9 mouse cellular contexts compared by ENCODE assay signal in the genomic region with DNA sequence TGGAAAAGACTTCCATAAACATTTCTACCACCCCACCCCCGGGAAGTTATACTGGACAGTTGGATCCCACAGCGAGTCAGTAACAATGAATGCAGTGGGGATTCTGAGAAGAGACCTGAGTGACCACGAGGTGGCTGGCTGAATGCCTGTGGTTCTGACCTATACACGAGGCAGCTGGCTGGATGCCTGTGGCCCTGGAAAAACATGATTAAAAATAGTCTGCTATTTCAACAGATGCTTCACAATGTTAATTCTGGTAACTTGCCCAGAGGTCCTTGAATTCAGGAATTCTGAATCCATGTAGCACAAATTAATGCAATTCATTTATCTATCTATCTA.
DNase-seq lines count a peak whose midpoint lies in the region; ATAC-seq and TF ChIP-seq lines count a peak whose summit lies in the region.
"Had no signal": no experiment of that assay in that cellular context is flagged by ENCODE, and none has a peak within 500 bp of the region (broad histone marks: within the 10 kb centered on the region; RNA-seq: fewer than 3 reads in every experiment).

No protein-coding gene starts in this region.

- peaks cover 21% of the 10 kb centered on the region for H3K36me3 ChIP-seq in embryonic facial prominence, embryonic 14.5 days (ENCODE audit: control insufficient read depth, insufficient read depth, low read length)
- H3K36me3 ChIP-seq in embryonic facial prominence, embryonic 10.5 days (replicated peaks) = peaks cover 18% of the 10 kb centered on the region
- peaks cover 25% of the 10 kb centered on the region for H3K36me3 ChIP-seq in heart, embryonic 14.5 days (ENCODE audit: control insufficient read depth, insufficient read depth, low read length)

- no peak overlapping the region for H3K4me2 ChIP-seq in embryonic facial prominence, embryonic 14.5 days (ENCODE audit: low read depth, low read length)
- H3K4me2 ChIP-seq in heart, embryonic 14.5 days (ENCODE audit: low read length) = peak overlapping the region; percentile 11; the same call in 1 of the 2 replicates
- H3K4me2 ChIP-seq: midbrain, embryonic 12.5 days had no signal

- H3K9me3 ChIP-seq in embryonic facial prominence, embryonic 14.5 days (ENCODE audit: control insufficient read depth, low read length) = no peaks in the 10 kb centered on the region
- H3K9me3 ChIP-seq in embryonic facial prominence, embryonic 10.5 days = no peaks in the 10 kb centered on the region
- no peaks in the 10 kb centered on the region for H3K9me3 ChIP-seq in heart, embryonic 14.5 days (ENCODE audit: control insufficient read depth, low read length)
- H3K9me3 ChIP-seq: midbrain, embryonic 12.5 days had no signal

- H3K4me3 ChIP-seq in embryonic facial prominence, embryonic 14.5 days (ENCODE audit: low read depth, low read length) = no peak overlapping the region
- H3K4me3 ChIP-seq in embryonic facial prominence, embryonic 10.5 days = no peak overlapping the region
- H3K4me3 ChIP-seq in heart, embryonic 14.5 days (ENCODE audit: control insufficient read depth in 1 of 2, insufficient read depth in 1 of 2, low read depth in 1 of 2, low read length in 2 of 2) = no peak overlapping the region
- no peak overlapping the region for H3K4me3 ChIP-seq in lung, adult 2 months (replicated peaks; ENCODE audit: extremely low read depth, low read depth, low read length)
- H3K4me3 ChIP-seq: midbrain, embryonic 12.5 days had no signal

- H3K27ac ChIP-seq in embryonic facial prominence, embryonic 14.5 days (replicated peaks; ENCODE audit: low read depth, low read length) = no peak overlapping the region
- no peak overlapping the region for H3K27ac ChIP-seq in embryonic facial prominence, embryonic 10.5 days (replicated peaks)
- peak overlapping the region; percentile 78 to 94 for H3K27ac ChIP-seq in heart, embryonic 14.5 days (replicated peaks in 1 of 2; ENCODE audit: control insufficient read depth in 1 of 2, insufficient read depth in 1 of 2, low read depth in 2 of 2, low read length in 2 of 2)
- H3K27ac ChIP-seq: midbrain, embryonic 12.5 days had no signal

- 0 out of 2 replicates have a peak, but pooled peaks have one; percentile 38 for ATAC-seq in embryonic facial prominence, embryonic 14.5 days (ENCODE audit: low read depth)
- ATAC-seq in heart, embryonic 14.5 days (ENCODE audit: insufficient number of reproducible peaks, insufficient read depth, low FRiP score, low read depth) = peak; percentile 79

- no peaks in the 10 kb centered on the region for H3K4me1 ChIP-seq in embryonic facial prominence, embryonic 14.5 days (ENCODE audit: control insufficient read depth, insufficient read depth, low read length)
- no peaks in the 10 kb centered on the region for H3K4me1 ChIP-seq in embryonic facial prominence, embryonic 10.5 days
- peaks cover 17 to 26% of the 10 kb centered on the region in 2 experiments for H3K4me1 ChIP-seq in heart, embryonic 14.5 days (ENCODE audit: control insufficient read depth in 2 of 2, insufficient read depth in 2 of 2, low read length in 2 of 2)
- peaks cover 28% of the 10 kb centered on the region for H3K4me1 ChIP-seq in lung, adult 2 months (ENCODE audit: control insufficient read depth, insufficient read depth, low read length)
- H3K4me1 ChIP-seq: midbrain, embryonic 12.5 days had no signal

- H3K9ac ChIP-seq in embryonic facial prominence, embryonic 14.5 days (ENCODE audit: low read depth, low read length) = no peak overlapping the region
- peak overlapping the region; percentile 13; the same call in 1 of the 2 replicates for H3K9ac ChIP-seq in heart, embryonic 14.5 days (ENCODE audit: low read length)
- H3K9ac ChIP-seq: midbrain, embryonic 12.5 days had no signal

- WGBS in embryonic facial prominence, embryonic 14.5 days = 65% methylated on average over 4 of the region's 4 CpGs
- 83% methylated on average over 4 of the region's 4 CpGs for WGBS in embryonic facial prominence, embryonic 10.5 days
- WGBS in heart, embryonic 14.5 days = 14% methylated on average over 4 of the region's 4 CpGs
- WGBS in lung, adult 2 months = 7% methylated on average over 4 of the region's 4 CpGs

- DNase-seq in embryonic facial prominence, embryonic 14.5 days (ENCODE audit: low spot score) = peak; percentile 79
- DNase-seq in embryonic facial prominence, embryonic 10.5 days (ENCODE audit: low spot score) = no peak
- DNase-seq in cerebellum, adult 11 months = peak; percentile 57
- DNase-seq in lung, adult 2 months = peak; percentile 79
- no peak for DNase-seq in natural killer cell, adult 2 months (ENCODE audit: low spot score in 2 of 2)
- no peak for DNase-seq in frontal cortex, postnatal 36 days (ENCODE audit: low spot score in 2 of 2)
- no peak for DNase-seq in spleen, postnatal 10 days (ENCODE audit: low spot score in 2 of 2)

- H3K27me3 ChIP-seq in embryonic facial prominence, embryonic 14.5 days (replicated peaks; ENCODE audit: control insufficient read depth, insufficient read depth, low read length) = no peaks in the 10 kb centered on the region
- no peaks in the 10 kb centered on the region for H3K27me3 ChIP-seq in embryonic facial prominence, embryonic 10.5 days (replicated peaks; ENCODE audit: low read depth, poor library complexity, severe bottlenecking)
- no peaks in the 10 kb centered on the region for H3K27me3 ChIP-seq in heart, embryonic 14.5 days (ENCODE audit: control insufficient read depth, insufficient read depth, low read length)
- H3K27me3 ChIP-seq: midbrain, embryonic 12.5 days had no signal

- TF ChIP-seq CTCF in lung, adult 2 months (IDR thresholded peaks at IDR 0.05; ENCODE audit: insufficient read depth, low read length) = peak; percentile 18; the same call in 1 of the 2 replicates

- TF ChIP-seq POLR2A in lung, adult 2 months (IDR thresholded peaks at IDR 0.05; ENCODE audit: borderline replicate concordance, extremely low read depth, low read depth, low read length) = no peak

Comparison
In these comparisons a context has a peak if more than half of its experiments do, and no peak if none do; other contexts are left out.
1. DNase-seq: peak in embryonic facial prominence, embryonic 14.5 days (single experiment), cerebellum, adult 11 months (single experiment) and lung, adult 2 months (single experiment); none in embryonic facial prominence, embryonic 10.5 days (single experiment), natural killer cell, adult 2 months (0 of 2), frontal cortex, postnatal 36 days (0 of 2) and spleen, postnatal 10 days (0 of 2).
2. H3K27ac ChIP-seq: peak in heart, embryonic 14.5 days (2 of 2); none in embryonic facial prominence, embryonic 14.5 days (single experiment) and embryonic facial prominence, embryonic 10.5 days (single experiment).